Mouse (Mus musculus) C2C12 (cell line): Measurements from ENCODE around the gene Dnajc1. TPM values are rescaled to one million over a fixed set of nuclear protein-coding genes. Genes with fewer than 3 reads are reported as not detected.

Source experiments
- H3K27me3 ChIP-seq: one replicate; pipeline ENCODE4 v1.6.1; 2011; ENCODE audit not compliant: control insufficient read depth, insufficient read depth, insufficient read length
- H3K36me3 ChIP-seq: one replicate; pipeline ENCODE4 v1.6.1; 2011; ENCODE audit not compliant: control insufficient read depth, insufficient read depth
- H3K4me3 ChIP-seq: one replicate; pipeline ENCODE4 v1.5.1; 2011; ENCODE audit warnings: mild to moderate bottlenecking, control low read depth; ENCODE audit not compliant: poor library complexity, insufficient read depth, severe bottlenecking
- H3K79me2 ChIP-seq: one replicate; pipeline ENCODE4 v1.6.1; 2011; ENCODE audit not compliant: control insufficient read depth, insufficient read depth
- H3K79me3 ChIP-seq: one replicate; pipeline ENCODE4 v1.6.1; 2011; ENCODE audit warnings: low read depth, control low read depth
- H3ac ChIP-seq: one replicate; pipeline ENCODE3; 2011; ENCODE audit warnings: low read depth; ENCODE audit not compliant: control insufficient read depth, insufficient read length
- CEBPB ChIP-seq: IDR thresholded peaks from one replicate; pipeline ENCODE4 v1.6.1; 2011; ENCODE audit warnings: low read depth, mild to moderate bottlenecking, control low read depth, moderate library complexity
- CTCF ChIP-seq: IDR thresholded peaks from one replicate; pipeline ENCODE4 v1.5.1; 2011; ENCODE audit not compliant: control insufficient read depth, insufficient read depth, insufficient read length
- FOSL1 ChIP-seq: IDR thresholded peaks from one replicate; pipeline ENCODE4 v1.8.0; 2011; ENCODE audit warnings: mild to moderate bottlenecking, low read length; ENCODE audit not compliant: poor library complexity, insufficient read depth, severe bottlenecking
- MAX ChIP-seq: IDR thresholded peaks from one replicate; pipeline ENCODE4 v1.6.1; 2011; ENCODE audit warnings: mild to moderate bottlenecking, control low read depth
- MYOD1 ChIP-seq: IDR thresholded peaks from one replicate; pipeline ENCODE4 v1.6.1; 2011; ENCODE audit warnings: low read depth; ENCODE audit not compliant: control insufficient read depth, insufficient read length
- MYOG ChIP-seq: IDR thresholded peaks from one replicate; pipeline ENCODE4 v1.6.1; 2011; ENCODE audit not compliant: control insufficient read depth, insufficient read length; ENCODE audit errors: extremely low read depth
- USF1 ChIP-seq: IDR thresholded peaks from one replicate; pipeline ENCODE4 v1.6.1; 2011; ENCODE audit warnings: low read depth, mild to moderate bottlenecking, control low read depth, moderate library complexity
- polyA plus RNA-seq: library from polyadenylated mRNA; unstranded; fragments of >200 nt; fragmentation: generic; extraction: Trizol; gene quantifications from one replicate; pipeline ENCODE4 v1.2.1, GENCODE M21; 2012; ENCODE audit warnings: missing spikeins

Gene Dnajc1
- polyA plus RNA-seq, 1 experiment = 6.5 TPM

DNA sequence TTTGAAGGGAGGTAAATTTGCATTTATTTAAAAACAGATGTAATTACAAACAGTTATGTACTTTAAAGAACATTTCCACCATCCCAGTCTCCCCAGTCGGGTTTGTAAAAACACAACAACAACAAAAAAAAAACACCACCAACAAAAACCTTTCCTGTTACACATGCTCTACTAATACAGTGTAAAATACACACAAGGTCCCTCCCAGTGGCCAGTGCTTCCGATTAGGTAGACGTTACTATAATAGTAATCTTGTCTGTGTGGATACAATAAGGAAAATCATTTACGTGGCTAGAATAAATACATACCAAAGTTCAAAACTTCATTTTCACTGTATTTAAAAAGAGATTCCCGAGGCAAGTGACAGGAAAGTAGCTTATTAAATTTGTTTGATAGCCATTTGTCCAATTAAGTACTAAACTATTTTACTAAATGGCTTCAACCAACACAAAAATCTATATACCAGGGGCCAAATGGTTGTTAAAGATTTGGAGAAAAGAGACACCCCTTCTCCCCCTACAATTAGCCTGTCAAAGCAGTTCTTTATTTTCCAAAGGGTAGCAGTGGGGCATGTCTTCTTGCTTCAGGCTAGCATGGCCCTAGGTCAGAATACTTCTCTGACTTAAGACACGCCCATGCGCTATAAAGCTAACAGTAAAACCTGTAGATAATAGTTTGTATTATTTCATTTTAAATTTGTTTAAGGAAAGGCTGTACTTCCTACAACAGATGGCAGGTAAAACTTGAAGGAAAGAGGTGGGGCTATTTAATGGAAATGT is 74.9 kb downstream of the Dnajc1 start:
- Histone ChIP-seq H3K79me3 (peaks cover 3% of the 10 kb centered on the region), H3K27me3 (no peaks in the 10 kb centered on the region), H3K36me3 (no peaks in the 10 kb centered on the region)

DNA sequence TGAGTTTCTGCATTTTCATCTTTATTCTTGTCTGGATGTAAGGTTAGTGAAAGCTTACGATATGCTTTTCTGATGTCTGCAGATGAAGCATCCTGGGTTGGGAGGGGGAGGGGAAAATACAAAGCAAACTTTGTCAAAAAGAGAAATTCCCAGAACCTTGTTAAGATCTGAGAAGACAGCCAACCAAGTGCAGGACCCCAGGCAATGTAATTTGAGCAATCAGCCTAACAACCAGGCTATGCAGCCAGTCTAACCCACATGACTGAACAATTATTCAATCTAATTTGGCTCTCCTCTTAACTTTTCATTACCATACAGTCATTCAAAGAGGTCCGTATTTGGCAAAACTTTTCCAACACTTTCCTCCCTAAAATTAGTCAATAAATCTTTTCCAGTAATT is 75.7 kb downstream of the Dnajc1 start:
- no peaks in the 10 kb centered on the region for H3K27me3 ChIP-seq
- H3K79me2 ChIP-seq = no peaks in the 10 kb centered on the region
- H3K36me3 ChIP-seq = no peaks in the 10 kb centered on the region
- H3K4me3 ChIP-seq = no peak overlapping the region
- peaks cover 3% of the 10 kb centered on the region for H3K79me3 ChIP-seq
- no peak overlapping the region for H3ac ChIP-seq
- TF ChIP-seq CEBPB (no peak), MAX (no peak), USF1 (no peak), MYOG (no peak), CTCF (no peak), MYOD1 (no peak), FOSL1 (no peak)

More for the DNA sequence above, 74.9 kb downstream of the Dnajc1 start:
- Histone ChIP-seq H3K4me3 (no peak overlapping the region), H3K79me2 (no peaks in the 10 kb centered on the region), H3ac (no peak overlapping the region)
- TF ChIP-seq FOSL1 = no peak
- no peak for TF ChIP-seq MYOG
- TF ChIP-seq MYOD1 = no peak
- TF ChIP-seq CTCF = no peak
- no peak for TF ChIP-seq CEBPB
- no peak for TF ChIP-seq USF1
- TF ChIP-seq MAX = no peak

DNA sequence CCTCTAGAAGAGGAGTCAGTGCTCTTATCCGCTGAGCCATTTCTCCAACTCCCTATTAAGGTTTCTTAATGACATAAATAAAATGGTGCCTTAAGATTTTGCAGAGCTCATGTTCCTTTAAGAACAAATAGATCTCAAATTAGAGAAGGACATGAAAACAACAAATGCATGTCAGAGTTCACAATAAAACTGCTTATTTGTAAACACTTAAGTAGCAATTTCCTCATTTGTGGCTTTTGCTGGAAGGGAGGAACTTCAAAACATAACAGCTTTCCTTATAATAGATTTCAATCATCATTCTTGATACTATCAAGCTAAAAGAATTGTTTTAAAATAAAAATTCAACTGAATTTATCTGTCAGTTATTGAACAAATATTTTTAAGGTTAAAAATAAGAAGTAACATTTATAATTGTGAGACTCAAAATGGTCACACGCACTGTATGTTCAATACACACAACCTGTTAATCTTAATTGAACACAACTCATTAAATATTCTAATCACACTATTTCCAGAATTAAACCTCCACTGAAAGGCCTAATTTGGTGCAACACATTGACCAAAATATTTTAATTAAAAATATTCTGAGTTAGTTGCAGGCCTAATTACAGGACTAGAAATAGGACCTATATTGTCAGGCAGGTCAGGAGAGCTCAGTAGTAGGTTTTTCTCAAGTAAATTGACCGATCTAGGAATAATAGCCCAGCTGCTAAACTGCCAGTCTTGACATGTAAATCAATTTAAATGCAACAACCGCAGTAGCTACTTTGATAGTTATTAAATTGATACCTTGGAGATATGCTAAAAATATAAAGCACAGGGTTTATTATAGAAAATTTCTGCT is 82.1 kb downstream of the Dnajc1 start:
- Histone ChIP-seq H3K79me2 (no peaks in the 10 kb centered on the region), H3ac (no peak overlapping the region), H3K79me3 (no peaks in the 10 kb centered on the region), H3K36me3 (peaks cover 6% of the 10 kb centered on the region), H3K4me3 (no peak overlapping the region), H3K27me3 (no peaks in the 10 kb centered on the region)
- TF ChIP-seq MAX = no peak
- TF ChIP-seq MYOD1 = no peak
- TF ChIP-seq CEBPB = no peak
- no peak for TF ChIP-seq MYOG
- TF ChIP-seq USF1 = no peak
- no peak for TF ChIP-seq CTCF
- no peak for TF ChIP-seq FOSL1

GRCm38 (mm10) chr2:18307440-18308305 is 85.0 kb downstream of the Dnajc1 start:
- TF ChIP-seq MAX (no peak), MYOD1 (no peak), CTCF (no peak), USF1 (no peak), FOSL1 (no peak), CEBPB (no peak), MYOG (no peak)
- H3K79me3 ChIP-seq = no peaks in the 10 kb centered on the region
- H3K36me3 ChIP-seq = peaks cover 6% of the 10 kb centered on the region
- no peak overlapping the region for H3ac ChIP-seq
- no peak overlapping the region for H3K4me3 ChIP-seq
- no peaks in the 10 kb centered on the region for H3K79me2 ChIP-seq
- no peaks in the 10 kb centered on the region for H3K27me3 ChIP-seq

GRCm38 (mm10) chr2:18300949-18301348 is 91.7 kb downstream of the Dnajc1 start:
- Histone ChIP-seq H3K79me3 (no peaks in the 10 kb centered on the region), H3ac (no peak overlapping the region), H3K36me3 (no peaks in the 10 kb centered on the region), H3K4me3 (no peak overlapping the region), H3K27me3 (no peaks in the 10 kb centered on the region), H3K79me2 (no peaks in the 10 kb centered on the region)
- no peak for TF ChIP-seq CTCF
- no peak for TF ChIP-seq MYOG
- TF ChIP-seq MAX = no peak
- TF ChIP-seq MYOD1 = no peak
- no peak for TF ChIP-seq USF1
- no peak for TF ChIP-seq CEBPB
- no peak for TF ChIP-seq FOSL1
